Mouse (Mus musculus): Measurements from ENCODE around the gene Whrn.

Gene Whrn

GRCm38 (mm10) chr4:63493351-63494121, 2.3 kb downstream of the Whrn start:
- DNase-seq, result no peak

- no peak for DNase-seq
Measured at GRCm38 (mm10) chr4:63491521-63491920, 4.3 kb downstream of the Whrn start.

DNA sequence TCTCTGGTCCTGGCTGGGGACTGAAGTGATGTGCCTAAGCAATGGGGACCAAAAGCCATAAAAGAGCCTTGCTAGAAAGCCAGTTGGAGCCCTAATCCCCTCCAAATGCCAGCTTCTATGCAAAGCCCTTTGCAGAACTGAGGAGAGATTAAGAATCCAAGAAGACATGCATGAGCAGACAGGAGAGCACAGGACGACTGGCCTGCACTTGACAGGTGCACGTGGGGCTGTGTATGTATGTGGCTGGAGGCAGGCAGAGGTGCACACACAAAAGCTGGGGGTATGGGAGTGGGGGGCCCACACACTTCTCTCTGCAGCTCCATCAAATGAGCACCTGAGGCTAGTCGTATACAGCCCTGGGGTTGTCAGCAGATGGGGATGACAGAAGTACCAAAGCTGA, 5.6 kb downstream of the Whrn start:
- DNase-seq, result no peak

DNA sequence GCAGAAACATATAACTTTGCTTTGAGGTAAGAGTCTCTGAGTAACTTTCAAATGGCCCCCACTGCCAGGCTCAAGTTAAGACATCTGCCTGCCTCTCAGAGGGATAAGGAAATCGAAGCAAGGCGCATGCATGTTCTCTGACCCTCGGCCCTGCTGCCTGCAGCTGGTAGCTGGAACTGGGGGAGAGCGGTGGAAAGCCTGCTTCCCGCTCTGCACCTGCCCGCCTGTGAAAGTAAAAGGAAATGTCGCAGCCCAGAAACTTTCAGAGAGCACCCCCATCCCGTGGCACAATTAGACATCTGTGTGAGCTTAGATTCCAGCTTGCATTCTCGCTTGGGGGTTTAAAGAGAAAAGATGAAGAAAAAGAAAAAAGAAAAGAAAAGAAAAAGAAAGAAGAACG, 6.1 kb downstream of the Whrn start:
- no peak for DNase-seq

- no peak for DNase-seq
Measured at GRCm38 (mm10) chr4:63487916-63488315, 7.9 kb downstream of the Whrn start.

GRCm38 (mm10) chr4:63487256-63487655, 8.5 kb downstream of the Whrn start:
- DNase-seq, result no peak

DNA sequence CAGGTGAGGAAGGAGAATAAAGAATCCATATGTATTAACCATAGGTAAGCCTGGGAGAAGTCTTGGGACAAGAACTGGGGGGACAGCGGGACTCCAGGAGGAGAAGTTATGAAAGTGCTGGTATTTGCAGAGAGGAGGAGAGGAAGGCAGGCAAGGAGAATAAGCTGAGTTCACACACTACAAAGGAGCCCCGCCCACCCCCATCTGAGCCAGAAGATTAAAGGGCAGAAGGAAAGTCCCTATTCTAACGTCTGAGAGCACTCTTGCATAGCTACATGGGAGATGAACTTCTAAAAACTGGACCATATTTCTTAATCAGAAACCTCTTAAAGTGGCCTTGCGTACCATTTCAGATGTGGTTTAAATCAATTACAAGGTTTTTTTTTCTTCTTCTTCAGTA, 9.3 kb downstream of the Whrn start:
- no peak for DNase-seq

GRCm38 (mm10) chr4:63483741-63484140, 12.1 kb downstream of the Whrn start:
- no peak for DNase-seq

DNA sequence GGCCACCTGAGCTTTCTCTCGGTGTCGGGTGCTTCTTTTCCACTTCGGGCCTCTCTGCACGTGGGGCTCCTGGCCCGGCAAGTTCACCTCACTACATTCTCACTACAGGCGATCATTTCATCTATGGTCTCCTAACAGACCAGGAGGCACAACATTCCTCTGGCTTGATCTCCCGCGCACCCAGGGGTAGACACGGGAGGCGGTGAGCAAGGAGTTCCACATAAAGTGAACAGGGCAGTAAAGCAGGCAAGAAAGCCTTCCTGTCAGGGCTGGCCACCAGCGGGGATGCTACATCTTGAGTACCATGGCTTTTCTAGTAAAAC, 15.0 kb downstream of the Whrn start:
- no peak for DNase-seq

- peak; percentile 33 to 36 for DNase-seq
Measured at GRCm38 (mm10) chr4:63480098-63480844, 15.5 kb downstream of the Whrn start.

DNA sequence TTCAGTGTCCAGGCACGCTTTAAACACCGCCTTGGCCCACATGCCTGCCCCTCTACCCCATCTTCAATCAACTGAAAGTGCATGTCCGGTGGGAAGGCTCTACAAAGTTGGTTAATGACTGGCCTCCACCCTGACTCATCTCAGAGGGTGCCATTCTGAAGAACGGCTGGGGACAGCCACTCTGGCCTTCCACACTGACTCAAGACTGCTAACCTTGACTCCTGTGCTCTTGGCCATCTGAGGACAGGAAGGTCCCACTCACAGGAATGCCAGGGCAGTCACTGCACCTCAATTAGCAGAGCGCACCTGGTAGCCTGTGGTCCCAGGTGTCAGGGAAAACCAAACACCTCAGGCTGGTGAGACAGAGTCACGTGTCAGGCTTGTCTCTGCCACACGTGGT, 17.8 kb downstream of the Whrn start:
- DNase-seq, result no peak

DNA sequence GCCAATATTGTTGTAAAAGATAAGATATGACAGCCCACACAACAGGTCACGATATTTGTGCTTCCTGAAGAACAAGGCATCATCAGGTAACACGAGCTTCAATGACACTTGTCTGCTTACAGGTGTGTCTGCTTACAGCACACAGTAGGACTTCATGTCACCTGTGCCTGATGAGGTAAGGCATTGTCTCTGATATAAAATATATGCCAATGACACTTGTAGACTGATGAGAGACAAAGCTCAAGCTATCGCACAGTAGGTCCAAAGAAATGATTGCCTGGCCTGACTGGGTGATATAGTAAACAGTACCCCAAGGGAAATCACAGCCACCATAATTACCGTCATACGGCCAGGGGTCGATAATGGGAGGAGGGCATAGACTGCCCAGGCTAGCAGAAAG, 18.9 kb downstream of the Whrn start:
- no peak for DNase-seq

DNA sequence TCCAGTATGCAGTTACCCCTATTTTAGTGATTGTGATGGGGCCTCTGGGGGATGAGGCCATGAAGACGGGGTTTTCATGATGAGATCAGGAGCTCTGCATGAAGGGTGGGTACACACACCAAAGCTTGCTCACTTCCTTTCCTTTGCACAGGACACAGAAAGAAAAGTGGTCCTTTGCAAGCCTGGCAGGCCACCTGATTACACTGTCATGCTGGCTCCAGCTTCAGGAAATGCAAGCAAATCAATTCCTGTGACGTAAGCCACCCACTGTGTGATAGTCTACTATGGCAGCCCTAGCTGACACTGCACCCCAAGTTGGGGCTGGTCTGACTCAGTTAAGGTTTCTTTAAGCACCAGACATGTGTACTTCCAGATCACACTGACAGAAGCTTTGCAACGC, 20.6 kb downstream of the Whrn start:
- no peak for DNase-seq

DNA sequence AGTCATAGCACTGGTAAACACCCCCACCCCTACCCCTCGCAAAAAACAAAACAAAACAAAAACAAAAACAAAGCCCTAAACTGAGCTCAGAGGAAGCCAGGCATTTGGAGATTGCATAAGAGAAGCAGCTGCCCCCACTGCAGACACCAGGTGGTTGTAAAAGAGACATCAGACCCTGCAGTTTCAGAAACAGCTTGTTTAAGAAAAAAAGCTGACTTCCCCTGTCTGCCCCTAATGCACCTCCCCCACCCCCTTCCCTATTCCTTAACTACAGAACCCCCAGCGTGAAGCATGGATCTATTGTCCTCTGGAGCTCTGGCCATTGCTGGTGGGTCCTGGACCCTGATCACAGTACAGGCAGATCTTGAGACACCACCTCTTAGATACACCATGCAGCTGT, 21.4 kb downstream of the Whrn start:
- DNase-seq, result no peak

DNA sequence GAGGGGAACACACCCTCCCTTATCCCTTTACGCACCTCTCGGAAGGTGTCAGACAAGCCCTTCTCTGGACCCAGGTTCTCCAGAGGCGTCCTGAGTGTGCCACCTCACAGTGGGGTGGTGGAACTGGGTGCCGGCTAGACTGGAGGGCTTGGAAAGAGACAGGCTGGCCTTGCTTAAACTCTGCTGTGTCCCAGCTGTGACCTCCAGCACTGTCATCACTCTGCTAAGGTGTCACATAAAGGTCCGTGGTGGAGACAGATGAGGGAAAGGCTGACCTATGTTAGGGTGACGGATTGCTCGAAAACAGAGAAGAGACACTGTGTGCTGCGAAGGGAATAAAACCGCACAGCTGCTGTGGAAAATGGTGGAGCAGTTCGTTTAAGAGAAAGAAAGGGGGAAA, 28.5 kb downstream of the Whrn start:
- no peak for DNase-seq

GRCm38 (mm10) chr4:63466192-63466591, 29.6 kb downstream of the Whrn start:
- no peak for DNase-seq

GRCm38 (mm10) chr4:63460876-63461525, 34.8 kb downstream of the Whrn start:
- no peak for DNase-seq

GRCm38 (mm10) chr4:63459141-63459789, 36.5 kb downstream of the Whrn start:
- DNase-seq, result no peak

DNA sequence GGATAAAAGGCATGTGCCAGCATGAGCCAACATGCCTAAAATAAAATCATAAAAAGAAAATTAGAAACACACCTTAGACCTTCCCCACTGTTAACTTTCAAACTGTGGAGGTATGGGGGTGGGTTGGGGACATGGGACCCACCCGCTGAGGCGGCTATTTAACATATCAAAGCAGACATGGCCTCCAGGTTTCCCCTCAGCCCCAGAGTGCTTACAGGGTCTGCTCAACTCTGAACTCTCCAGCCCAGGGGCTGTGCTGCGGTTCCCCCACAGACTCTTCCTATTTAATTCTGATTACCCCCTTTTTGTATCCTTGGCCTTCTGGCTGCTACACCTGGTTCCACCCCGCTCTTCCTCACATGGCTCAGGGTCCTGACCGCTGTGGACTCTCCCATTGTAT, 39.2 kb downstream of the Whrn start:
- no peak for DNase-seq

DNA sequence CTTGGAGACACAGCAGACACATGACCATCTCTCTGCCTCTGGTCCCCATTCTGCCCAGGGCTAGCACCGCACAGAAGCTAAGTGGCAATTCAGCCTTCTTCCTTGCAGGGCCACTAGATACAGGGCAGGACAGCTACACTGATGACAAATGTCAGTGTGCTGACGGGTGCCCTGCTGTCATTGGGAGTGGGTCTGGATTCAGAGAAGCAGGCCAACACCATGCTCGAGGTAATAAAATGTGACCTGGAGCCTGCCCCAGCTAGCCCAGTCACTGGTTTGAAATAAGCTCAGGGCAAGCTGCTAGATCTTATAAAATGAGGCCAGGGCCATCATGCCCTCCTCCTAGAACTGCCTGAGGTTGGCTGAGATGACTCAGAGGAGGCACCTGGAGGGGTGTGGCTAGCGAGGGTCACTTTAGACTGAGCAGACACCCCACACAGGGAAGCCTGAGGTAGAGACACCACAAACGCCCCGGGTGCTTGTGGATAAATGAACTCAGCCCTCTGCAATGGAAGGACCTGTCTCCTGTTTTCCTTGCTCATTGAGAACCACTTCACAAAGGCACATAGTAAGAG, 41.8 kb downstream of the Whrn start:
- no peak for DNase-seq

- DNase-seq, result no peak
Measured at GRCm38 (mm10) chr4:63452555-63452954, 43.2 kb downstream of the Whrn start.

DNA sequence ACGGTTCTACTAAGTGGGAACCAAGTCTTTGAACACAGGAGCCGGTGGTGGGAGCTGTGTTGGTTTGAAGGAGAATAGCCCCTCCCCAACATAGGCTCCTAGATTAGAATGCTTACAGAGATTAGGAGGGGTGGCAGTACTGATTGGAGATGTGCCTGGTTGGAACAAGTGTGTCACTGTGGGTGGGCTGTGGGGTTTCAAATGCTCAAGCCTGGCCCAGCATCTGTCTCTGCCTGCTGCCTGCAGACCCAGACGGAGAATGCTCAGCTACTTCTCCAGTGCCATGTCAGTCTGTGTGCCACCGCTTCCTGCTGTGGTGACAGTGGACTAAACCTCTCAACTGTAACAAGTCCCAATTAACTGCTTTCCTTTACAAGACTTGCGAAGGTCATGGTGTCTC, 45.2 kb downstream of the Whrn start:
- DNase-seq, result no peak

- DNase-seq, result no peak
Measured at GRCm38 (mm10) chr4:63444362-63445066, 51.3 kb downstream of the Whrn start.
